Mouse (Mus musculus) liver, embryonic 12.5 days (tissue): ENCODE data around the gene Cacnb4. TPM values are rescaled to one million over a fixed set of nuclear protein-coding genes. Genes with fewer than 3 reads are reported as not detected.

Experiments used
- ATAC-seq: fragments of 200-750 bp; cut with Nextera tagmentation; 2 replicates; pipeline ENCODE4 v1.8.0; 2017; ENCODE audit warnings: moderate number of reproducible peaks, mild to moderate bottlenecking, moderate library complexity
- H3K27ac ChIP-seq: fragments of 300-500 bp; sonication (generic); 2 replicates; pipeline ENCODE4 v1.5.1; 2016; ENCODE audit warnings: mild to moderate bottlenecking
- H3K27me3 ChIP-seq: fragments of 300-500 bp; sonication (generic); replicated peaks from 2 replicates; pipeline ENCODE4 v1.6.1; 2016; ENCODE audit warnings: mild to moderate bottlenecking, moderate library complexity
- H3K36me3 ChIP-seq: fragments of 300-500 bp; sonication (generic); 2 replicates; pipeline ENCODE4 v1.6.1; 2016; ENCODE audit warnings: mild to moderate bottlenecking, moderate library complexity
- H3K4me1 ChIP-seq: fragments of 300-500 bp; sonication (generic); 2 replicates; pipeline ENCODE4 v1.6.1; 2016
- H3K4me2 ChIP-seq: fragments of 300-500 bp; sonication (generic); 2 replicates; pipeline ENCODE4 v1.6.1; 2016; ENCODE audit warnings: mild to moderate bottlenecking, moderate library complexity
- H3K4me3 ChIP-seq: fragments of 300-500 bp; sonication (generic); 2 replicates; pipeline ENCODE4 v1.5.1; 2016; ENCODE audit warnings: mild to moderate bottlenecking, moderate library complexity
- H3K9ac ChIP-seq: fragments of 300-500 bp; sonication (generic); 2 replicates; pipeline ENCODE4 v1.6.1; 2016; ENCODE audit warnings: mild to moderate bottlenecking, moderate library complexity
- H3K9me3 ChIP-seq: fragments of 300-500 bp; sonication (generic); replicated peaks from 2 replicates; pipeline ENCODE4 v1.6.1; 2016; ENCODE audit warnings: mild to moderate bottlenecking, moderate library complexity
- WGBS: fragments of 180-500 bp; shearing (Covaris S2); methylation state at CpG from one replicate; pipeline ENCODE4 v1.1.7; 2016; ENCODE audit not compliant: insufficient replicate concordance; 5-methylcytosine and 5-hydroxymethylcytosine counted together
- polyA plus RNA-seq: library from polyadenylated mRNA; unstranded; fragments of >200 nt; fragmentation: Nextera tagmentation; extraction: Ambion mirVana; gene quantifications from 2 replicates; pipeline ENCODE4 v1.2.1, GENCODE M21; 2016

The Cacnb4 gene
- polyA plus RNA-seq, 1 experiment from 2014 or later: 0.31 TPM

DNA sequence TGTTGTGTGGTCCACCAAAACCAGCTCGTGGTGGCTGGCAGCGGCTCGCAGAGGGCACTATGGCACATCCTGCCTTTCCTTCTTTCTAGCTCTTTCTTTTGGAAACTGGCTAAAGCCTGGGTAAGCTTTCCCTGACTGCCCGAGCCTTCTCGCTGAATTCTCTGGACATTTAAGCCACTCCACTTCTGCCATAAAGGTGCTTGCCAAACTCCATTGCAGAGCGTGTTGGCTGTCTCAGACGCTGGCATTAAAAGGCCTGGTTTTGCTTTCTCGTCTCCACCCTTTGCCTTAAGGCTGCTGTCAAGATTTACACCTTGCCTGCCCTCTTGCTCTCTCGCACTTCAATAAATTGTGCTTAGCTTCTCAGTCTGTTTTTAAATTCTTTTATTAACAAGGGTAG lies 139.5 kb downstream of the Cacnb4 start:
- 78% methylated on average over 9 of the region's 9 CpGs for WGBS
- ATAC-seq: no peak

GRCm38 (mm10) chr2:52536511-52536910 lies 140.1 kb downstream of the Cacnb4 start:
- no peak overlapping the region for H3K4me3 ChIP-seq
- 70% methylated on average over 4 of the region's 4 CpGs for WGBS
- H3K9ac ChIP-seq: no peak overlapping the region; the same call in 1 of the 2 replicates
- H3K36me3 ChIP-seq: no peaks in the 10 kb centered on the region
- H3K9me3 ChIP-seq: no peaks in the 10 kb centered on the region
- no peak overlapping the region for H3K4me2 ChIP-seq
- no peak for ATAC-seq
- H3K27ac ChIP-seq: no peak overlapping the region
- no peaks in the 10 kb centered on the region for H3K4me1 ChIP-seq
- peaks cover 4% of the 10 kb centered on the region; the same call in 1 of the 2 replicates for H3K27me3 ChIP-seq

More for the DNA sequence above, 139.5 kb downstream of the Cacnb4 start:
- Histone ChIP-seq H3K4me1 (no peaks in the 10 kb centered on the region), H3K4me3 (no peak overlapping the region), H3K27ac (no peak overlapping the region), H3K9me3 (no peaks in the 10 kb centered on the region), H3K36me3 (no peaks in the 10 kb centered on the region), H3K4me2 (no peak overlapping the region), H3K27me3 (peaks cover 4% of the 10 kb centered on the region; the same call in 1 of the 2 replicates), H3K9ac (no peak overlapping the region)

GRCm38 (mm10) chr2:52533696-52534095 lies 142.9 kb downstream of the Cacnb4 start:
- no peak for ATAC-seq
- 70% methylated on average over 5 of the region's 5 CpGs for WGBS
- no peak overlapping the region for H3K9ac ChIP-seq
- H3K36me3 ChIP-seq: no peaks in the 10 kb centered on the region
- no peaks in the 10 kb centered on the region for H3K4me1 ChIP-seq
- H3K9me3 ChIP-seq: no peaks in the 10 kb centered on the region
- H3K27ac ChIP-seq: no peak overlapping the region
- H3K27me3 ChIP-seq: no peaks in the 10 kb centered on the region; the same call in 1 of the 2 replicates
- no peak overlapping the region for H3K4me3 ChIP-seq
- no peak overlapping the region for H3K4me2 ChIP-seq

- H3K27me3 ChIP-seq: no peaks in the 10 kb centered on the region
- 57% methylated on average over 2 of the region's 2 CpGs for WGBS
- no peak overlapping the region for H3K4me3 ChIP-seq
- H3K36me3 ChIP-seq: no peaks in the 10 kb centered on the region
- H3K27ac ChIP-seq: no peak overlapping the region
- no peak overlapping the region for H3K9ac ChIP-seq
- 0 out of 2 replicates have a peak, but pooled peaks cover 5% of the 10 kb centered on the region for H3K4me1 ChIP-seq
- no peak for ATAC-seq
- no peak overlapping the region for H3K4me2 ChIP-seq
- no peaks in the 10 kb centered on the region for H3K9me3 ChIP-seq
These were observed 146.1 kb downstream of the Cacnb4 start for GRCm38 (mm10) chr2:52530521-52530920.

- Histone ChIP-seq H3K4me2 (no peak overlapping the region), H3K27me3 (no peaks in the 10 kb centered on the region), H3K4me3 (no peak overlapping the region), H3K9me3 (no peaks in the 10 kb centered on the region), H3K36me3 (no peaks in the 10 kb centered on the region), H3K27ac (no peak overlapping the region), H3K4me1 (0 out of 2 replicates have a peak, but pooled peaks cover 5% of the 10 kb centered on the region), H3K9ac (no peak overlapping the region)
- ATAC-seq: no peak
- 70% methylated on average over 7 of the region's 7 CpGs for WGBS
These were observed 147.4 kb downstream of the Cacnb4 start for GRCm38 (mm10) chr2:52529245-52529644.

GRCm38 (mm10) chr2:52525876-52526592 lies 150.6 kb downstream of the Cacnb4 start:
- no peak for ATAC-seq
- H3K9ac ChIP-seq: no peak overlapping the region
- no peak overlapping the region for H3K27ac ChIP-seq
- H3K4me2 ChIP-seq: no peak overlapping the region
- H3K27me3 ChIP-seq: no peaks in the 10 kb centered on the region; the same call in 1 of the 2 replicates
- no peak overlapping the region for H3K4me3 ChIP-seq
- no peaks in the 10 kb centered on the region for H3K36me3 ChIP-seq
- WGBS: 47% methylated on average over 11 of the region's 11 CpGs
- 0 out of 2 replicates have a peak, but pooled peaks cover 5% of the 10 kb centered on the region for H3K4me1 ChIP-seq
- no peaks in the 10 kb centered on the region for H3K9me3 ChIP-seq

- Histone ChIP-seq H3K4me3 (no peak overlapping the region), H3K4me2 (no peak overlapping the region), H3K9ac (no peak overlapping the region), H3K27ac (no peak overlapping the region), H3K9me3 (no peaks in the 10 kb centered on the region), H3K36me3 (no peaks in the 10 kb centered on the region), H3K27me3 (no peaks in the 10 kb centered on the region; the same call in 1 of the 2 replicates), H3K4me1 (0 out of 2 replicates have a peak, but pooled peaks cover 5% of the 10 kb centered on the region)
- no peak for ATAC-seq
- 65% methylated on average over 7 of the region's 7 CpGs for WGBS
These were observed 153.4 kb downstream of the Cacnb4 start for GRCm38 (mm10) chr2:52523056-52523715.

GRCm38 (mm10) chr2:52521012-52521411 lies 155.6 kb downstream of the Cacnb4 start:
- no peak overlapping the region for H3K9ac ChIP-seq
- WGBS: 71% methylated on average over 1 of the region's 1 CpGs
- H3K4me3 ChIP-seq: no peak overlapping the region
- H3K27me3 ChIP-seq: peaks cover 3% of the 10 kb centered on the region; the same call in 1 of the 2 replicates
- H3K36me3 ChIP-seq: no peaks in the 10 kb centered on the region
- no peaks in the 10 kb centered on the region for H3K9me3 ChIP-seq
- no peaks in the 10 kb centered on the region for H3K4me1 ChIP-seq
- no peak overlapping the region for H3K27ac ChIP-seq
- H3K4me2 ChIP-seq: no peak overlapping the region
- no peak for ATAC-seq

DNA sequence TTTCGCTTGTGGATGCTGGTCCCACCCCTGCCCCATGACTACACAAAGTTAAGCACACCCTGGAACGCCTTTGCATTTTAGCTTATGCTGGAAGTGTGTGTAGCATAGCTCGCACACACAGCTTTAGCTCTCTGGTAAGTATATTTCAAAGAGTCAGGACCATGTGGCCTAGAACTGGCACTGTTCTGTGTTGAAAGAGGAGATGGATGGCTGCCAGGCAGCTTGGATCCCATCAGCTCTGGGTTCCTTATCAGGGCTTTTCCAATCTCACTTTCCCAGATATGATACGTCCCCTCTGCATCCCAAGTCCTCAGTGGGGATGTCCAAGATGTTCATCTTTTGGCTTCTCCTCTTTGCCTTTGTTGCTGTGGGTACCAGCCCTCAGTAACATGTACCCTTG lies 157.9 kb downstream of the Cacnb4 start:
- peaks cover 13% of the 10 kb centered on the region; the same call in 1 of the 2 replicates for H3K27me3 ChIP-seq
- no peak overlapping the region for H3K9ac ChIP-seq
- no peak overlapping the region for H3K27ac ChIP-seq
- H3K9me3 ChIP-seq: no peaks in the 10 kb centered on the region
- H3K4me2 ChIP-seq: no peak overlapping the region
- ATAC-seq: no peak
- no peaks in the 10 kb centered on the region for H3K4me1 ChIP-seq
- 80% methylated on average over 4 of the region's 4 CpGs for WGBS
- no peaks in the 10 kb centered on the region for H3K36me3 ChIP-seq
- H3K4me3 ChIP-seq: no peak overlapping the region

DNA sequence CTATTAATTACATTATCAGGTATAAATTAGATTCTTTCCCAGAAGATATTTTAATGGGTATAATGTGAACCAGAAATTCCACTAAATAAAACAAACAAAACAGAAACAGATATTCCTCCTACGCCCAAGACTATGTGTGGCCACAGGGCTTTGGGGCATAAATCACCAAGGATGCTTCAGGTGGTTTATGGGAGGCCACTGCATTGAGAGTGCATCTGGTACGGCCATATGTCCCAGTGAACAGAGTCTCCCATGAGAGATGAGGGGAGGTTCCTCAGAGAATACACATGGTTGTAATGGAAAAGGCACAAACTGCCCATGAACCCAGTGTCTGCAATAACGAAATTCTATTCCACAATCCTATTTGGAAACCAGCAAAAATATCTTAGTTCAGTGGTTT lies 160.1 kb downstream of the Cacnb4 start:
- Histone ChIP-seq H3K9me3 (no peaks in the 10 kb centered on the region), H3K9ac (no peak overlapping the region), H3K27ac (no peak overlapping the region), H3K4me1 (no peaks in the 10 kb centered on the region), H3K36me3 (no peaks in the 10 kb centered on the region), H3K4me3 (no peak overlapping the region), H3K27me3 (peaks cover 22% of the 10 kb centered on the region; the same call in 1 of the 2 replicates), H3K4me2 (no peak overlapping the region)
- no peak for ATAC-seq
- 59% methylated on average over 3 of the region's 3 CpGs for WGBS

- Histone ChIP-seq H3K27me3 (peaks cover 31% of the 10 kb centered on the region), H3K9ac (no peak overlapping the region), H3K36me3 (no peaks in the 10 kb centered on the region), H3K4me2 (no peak overlapping the region), H3K9me3 (no peaks in the 10 kb centered on the region), H3K27ac (no peak overlapping the region), H3K4me3 (no peak overlapping the region), H3K4me1 (no peaks in the 10 kb centered on the region)
- no peak for ATAC-seq
- 34% methylated on average over 3 of the region's 3 CpGs for WGBS
These were observed 163.7 kb downstream of the Cacnb4 start for GRCm38 (mm10) chr2:52512865-52513388.

DNA sequence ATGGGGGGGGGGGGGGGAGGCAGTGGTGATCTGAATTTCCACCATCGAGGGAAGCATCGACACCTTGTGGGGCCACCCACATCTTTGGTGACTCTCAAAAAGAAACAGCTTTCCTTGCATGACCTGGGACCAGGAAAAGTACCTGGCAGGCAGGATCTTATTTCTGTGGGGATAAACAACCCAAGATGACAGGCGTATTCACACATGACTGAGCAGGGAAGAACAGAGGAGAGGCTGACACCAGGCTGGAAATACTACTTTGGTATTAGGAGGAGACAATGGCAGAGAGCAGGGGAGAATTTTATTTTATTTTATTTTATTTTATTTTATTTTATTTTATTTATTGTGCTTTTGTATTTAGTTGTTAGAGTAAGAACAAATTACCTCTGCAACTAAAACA lies 164.4 kb downstream of the Cacnb4 start:
- Histone ChIP-seq H3K4me2 (no peak overlapping the region), H3K36me3 (no peaks in the 10 kb centered on the region), H3K4me3 (no peak overlapping the region), H3K27me3 (peaks cover 31% of the 10 kb centered on the region), H3K4me1 (no peaks in the 10 kb centered on the region), H3K9me3 (no peaks in the 10 kb centered on the region), H3K27ac (no peak overlapping the region), H3K9ac (no peak overlapping the region)
- no peak for ATAC-seq
- 64% methylated on average over 3 of the region's 3 CpGs for WGBS
